Mouse (Mus musculus) yolk sac, embryonic 10.5 days (tissue): Measurements from ENCODE around the gene Fbxl20.

Experiments
- DNase-seq: peaks from one replicate; pipeline ENCODE4 v3.0.0-alpha.2; 2017; ENCODE audit warnings: low spot score

Gene Fbxl20

DNA sequence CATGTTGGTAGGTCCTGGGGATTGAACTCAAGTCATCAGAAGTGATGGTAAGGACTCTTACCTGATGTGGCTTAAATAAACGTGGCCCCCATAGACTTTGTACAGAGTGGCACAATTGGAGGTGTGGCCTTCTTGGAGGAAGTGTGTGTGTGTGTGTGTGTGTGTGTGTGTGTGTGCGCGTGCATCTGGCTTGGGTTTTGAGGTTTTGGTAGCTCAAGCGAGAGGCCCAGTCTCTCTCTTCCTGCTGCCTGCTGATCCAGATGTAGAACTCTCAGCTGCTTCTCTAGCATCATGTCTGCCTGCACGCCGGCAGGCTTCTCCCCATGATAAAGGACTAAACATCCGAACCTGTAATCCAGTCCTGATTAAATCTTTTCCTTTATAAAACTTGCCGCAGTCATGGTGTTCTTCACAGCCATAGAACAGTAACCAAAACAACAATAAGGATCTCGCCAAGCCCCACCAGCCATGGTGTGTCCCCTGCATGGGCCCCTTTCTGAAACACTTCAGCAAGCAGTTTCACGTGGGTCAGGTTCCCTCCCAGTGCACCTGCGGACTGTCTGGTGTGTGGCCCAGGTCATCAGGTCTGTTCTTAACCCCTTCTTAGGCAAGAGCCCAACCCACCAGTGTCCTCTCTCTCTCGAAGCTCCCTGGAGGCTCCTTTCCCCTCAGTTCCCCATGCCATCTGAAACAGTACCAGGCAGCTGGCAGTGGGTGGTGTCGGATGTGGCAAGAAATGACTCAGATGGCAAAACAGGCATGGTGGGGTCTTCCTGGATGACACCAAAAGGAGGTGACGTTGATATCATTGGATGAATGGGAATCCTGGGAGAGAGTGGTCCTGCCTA lies 100.3 kb downstream of the Fbxl20 start:
- no peak for DNase-seq

DNA sequence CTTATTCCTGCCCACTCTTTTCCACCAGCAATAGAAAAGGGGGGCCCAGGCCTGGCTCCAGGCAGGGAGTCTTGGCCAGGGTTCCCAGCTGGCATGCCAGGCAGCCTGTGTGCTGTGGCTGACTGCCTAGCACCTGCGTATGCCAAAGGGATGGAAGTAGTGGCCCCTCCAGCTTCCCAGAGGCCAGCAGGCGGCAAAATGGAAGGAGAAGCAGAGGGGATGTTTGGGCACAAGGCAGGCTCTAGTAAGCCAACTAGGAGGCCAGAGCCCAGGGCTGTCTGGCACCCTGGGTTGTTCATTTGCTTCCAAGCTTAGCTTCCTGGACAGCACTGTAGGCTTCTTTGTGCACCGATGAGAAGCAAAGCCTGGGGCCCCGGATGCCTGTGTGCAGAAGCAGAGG lies 102.5 kb downstream of the Fbxl20 start:
- DNase-seq, result no peak

DNA sequence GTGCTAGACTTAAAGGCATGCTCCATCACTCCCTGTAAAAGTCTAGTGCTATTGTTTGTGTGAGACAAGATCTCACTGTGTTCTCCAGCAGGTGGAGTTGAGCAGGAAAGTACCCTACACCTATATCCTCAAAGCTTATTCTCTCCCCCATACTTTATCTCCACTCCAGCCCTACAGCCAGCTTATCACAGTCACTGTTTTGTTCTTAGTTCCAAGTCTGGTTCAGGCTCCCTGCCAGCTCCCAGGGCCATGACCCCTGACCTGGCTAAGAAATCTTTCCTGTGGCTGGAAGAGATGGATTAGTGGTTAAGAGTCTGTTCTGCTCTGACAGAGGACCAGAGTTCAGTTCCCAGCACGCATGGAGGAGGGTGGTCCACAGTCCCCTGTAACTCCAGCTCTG lies 103.7 kb downstream of the Fbxl20 start:
- no peak for DNase-seq

DNA sequence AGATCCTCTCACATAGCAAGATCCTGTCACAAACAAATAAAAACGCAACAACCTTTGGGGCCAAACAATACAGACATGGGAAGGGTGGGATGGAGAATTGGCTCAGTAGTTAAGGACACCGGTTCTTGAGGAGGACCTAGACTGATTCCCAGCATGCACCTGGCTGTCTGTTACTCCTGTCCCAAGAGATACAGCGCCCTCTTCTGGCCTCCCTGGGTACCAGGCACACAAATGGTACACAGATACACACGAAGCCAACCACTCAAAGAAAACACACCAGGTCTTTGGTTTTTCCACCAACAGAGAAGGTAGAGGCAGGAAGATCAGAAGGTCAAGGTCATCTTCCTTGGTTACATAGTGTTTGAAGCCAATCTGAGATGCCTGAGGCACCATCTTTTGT lies 104.6 kb downstream of the Fbxl20 start:
- DNase-seq, result no peak

DNA sequence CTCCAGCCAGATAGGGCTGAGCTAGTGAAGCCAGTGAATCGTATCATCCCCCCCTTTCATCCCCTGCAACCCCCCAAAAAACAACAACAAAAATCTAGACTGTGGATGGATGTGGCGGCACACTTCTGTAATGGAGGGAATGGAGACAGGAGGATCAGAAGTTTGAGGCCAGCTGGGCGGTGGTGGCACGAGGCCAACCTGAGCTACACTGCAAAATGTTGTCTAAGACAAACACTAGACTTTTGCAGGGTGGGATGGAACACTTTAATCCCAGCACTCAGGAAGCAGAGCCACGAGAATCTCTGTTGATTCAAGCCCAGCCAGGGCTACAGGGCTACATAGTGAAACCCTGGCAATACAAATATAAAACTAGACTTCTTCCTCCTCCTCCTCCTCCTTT lies 106.1 kb downstream of the Fbxl20 start:
- DNase-seq, result no peak

DNA sequence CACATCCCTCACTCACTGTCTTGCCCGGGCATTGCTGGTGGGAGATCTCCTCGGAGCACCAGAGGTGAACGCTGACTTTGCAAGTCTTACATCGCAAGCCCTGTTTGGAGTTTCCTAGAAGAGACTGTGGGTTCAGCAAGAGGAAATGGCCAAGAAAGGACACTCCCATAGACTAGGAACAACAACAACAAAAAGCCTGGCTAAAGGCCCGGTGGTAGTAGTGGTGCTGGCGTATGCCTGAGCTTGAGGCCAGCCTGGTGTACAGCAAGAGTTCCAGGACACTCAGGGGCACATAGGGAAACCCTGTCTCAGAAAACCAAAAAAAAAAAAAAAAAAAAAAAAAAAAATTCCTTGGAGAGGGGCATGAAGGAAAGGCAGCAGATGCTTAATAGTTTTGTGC lies 107.5 kb downstream of the Fbxl20 start:
- no peak for DNase-seq

DNA sequence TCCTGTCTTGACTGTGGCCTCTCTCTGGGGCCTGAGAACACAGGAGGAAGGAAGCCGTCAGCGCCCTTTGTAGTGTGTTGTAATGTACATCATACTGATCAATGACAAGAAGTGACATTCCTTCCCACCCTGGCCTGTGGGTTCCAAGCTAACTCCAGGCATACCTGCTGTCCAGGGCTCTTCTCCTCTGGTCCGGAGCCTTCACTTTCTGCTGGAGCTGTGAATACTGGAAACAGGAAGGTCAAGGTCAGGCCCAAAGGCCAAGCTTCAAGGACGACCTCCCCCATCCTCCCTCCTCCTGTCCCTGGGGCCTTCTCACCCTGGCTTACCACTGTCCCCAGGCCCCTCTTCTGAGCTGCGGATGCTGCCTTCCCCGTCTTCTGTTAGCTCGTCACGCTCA lies 109.2 kb downstream of the Fbxl20 start:
- DNase-seq, result no peak

DNA sequence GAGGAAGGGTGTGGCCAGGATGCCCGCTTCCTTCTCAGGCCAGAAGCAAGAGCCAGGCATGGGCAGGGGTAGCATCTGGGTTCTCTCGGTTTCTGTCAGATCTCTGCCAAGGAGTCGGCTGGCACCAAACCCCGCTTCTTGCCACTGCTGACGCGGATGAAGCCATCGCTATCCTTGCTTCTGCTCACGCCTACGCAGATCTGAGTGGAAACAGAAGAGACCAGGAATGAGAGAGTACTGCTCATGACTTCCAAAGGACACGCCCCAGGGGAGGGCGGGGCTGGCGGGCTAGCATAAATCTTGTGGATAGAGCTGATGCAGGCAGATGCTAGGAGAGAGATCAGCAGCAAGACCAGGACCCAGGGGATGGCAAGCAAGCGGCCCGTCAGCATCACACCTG lies 112.3 kb downstream of the Fbxl20 start:
- no peak for DNase-seq

DNA sequence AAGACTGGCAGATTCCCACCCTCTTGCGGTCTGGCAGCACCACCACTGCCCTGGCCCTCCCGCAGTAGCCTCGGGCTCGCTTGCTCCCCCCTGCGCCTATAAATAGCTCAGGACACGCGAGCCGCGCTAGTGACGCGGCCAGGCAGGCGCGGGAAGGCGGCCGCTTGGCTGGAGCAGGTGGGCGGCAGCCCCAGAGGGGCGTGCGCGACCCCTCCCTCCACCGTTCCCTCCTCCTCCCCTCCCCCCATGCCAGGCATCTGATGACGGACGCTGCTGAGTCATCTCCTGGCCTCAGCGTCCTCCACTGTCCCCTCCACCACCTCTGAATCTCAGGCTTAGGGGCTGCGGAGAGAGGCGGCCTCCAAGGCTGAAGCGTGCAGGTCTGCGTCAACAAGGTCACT lies 114.2 kb downstream of the Fbxl20 start:
- no peak for DNase-seq

DNA sequence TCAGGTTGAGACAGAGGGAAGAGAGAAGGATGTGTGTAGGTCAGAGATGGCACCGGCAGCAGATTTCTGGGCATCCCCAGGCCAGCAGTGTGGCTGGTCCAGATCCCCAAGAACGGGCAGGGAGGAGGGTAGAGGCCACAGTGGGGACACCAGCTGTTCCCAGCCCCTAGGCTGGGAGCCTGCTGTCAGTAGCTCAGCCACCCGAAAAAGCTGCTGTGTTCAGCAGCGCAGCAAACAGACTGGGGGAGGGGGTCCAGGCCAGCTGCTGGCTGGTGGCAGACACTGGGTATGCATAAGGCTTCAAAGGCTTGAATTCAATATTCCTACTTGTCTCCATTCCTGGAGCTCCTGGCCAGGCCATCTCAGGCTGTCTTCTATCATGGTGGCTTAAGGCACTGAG lies 115.4 kb downstream of the Fbxl20 start:
- DNase-seq, result no peak

DNA sequence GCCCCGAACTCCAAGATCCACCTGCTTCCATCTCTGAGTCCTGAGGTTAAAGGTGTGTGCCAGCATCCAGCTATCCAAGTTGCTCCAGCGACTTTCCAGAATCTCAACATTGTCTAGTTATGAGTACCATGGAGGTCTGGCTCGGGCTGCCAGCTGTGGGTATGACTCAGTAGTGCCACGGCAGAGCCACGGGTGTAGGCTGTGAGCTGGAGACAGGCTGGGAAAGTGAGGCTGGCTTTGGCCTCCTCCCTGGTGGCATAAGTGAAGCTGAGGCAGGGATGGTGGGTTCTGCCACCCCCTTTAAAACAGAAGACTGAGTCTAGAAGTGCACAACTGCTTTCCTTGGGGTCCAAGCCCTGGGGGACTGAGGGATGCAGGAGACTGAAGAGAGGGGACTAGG lies 116.1 kb downstream of the Fbxl20 start:
- DNase-seq, result no peak
